Mouse (Mus musculus) limb, embryonic 10.5 days (tissue): ENCODE data around the gene Cldn7. TPM values are rescaled to one million over a fixed set of nuclear protein-coding genes. Genes with fewer than 3 reads are reported as not detected.

Experiments used
- DNase-seq: peaks from one replicate; pipeline ENCODE4 v3.0.0-alpha.2; 2017; ENCODE audit warnings: low spot score
- H3K27ac ChIP-seq: fragments of 300-500 bp; sonication (generic); 2 replicates; pipeline ENCODE4 v1.5.1; 2016; ENCODE audit warnings: mild to moderate bottlenecking
- H3K27me3 ChIP-seq: fragments of 300-500 bp; sonication (generic); 2 replicates; pipeline ENCODE4 v1.6.1; 2016; ENCODE audit warnings: low read depth, mild to moderate bottlenecking; ENCODE audit not compliant: poor library complexity, severe bottlenecking
- H3K36me3 ChIP-seq: fragments of 300-500 bp; sonication (generic); 2 replicates; pipeline ENCODE4 v1.6.1; 2016; ENCODE audit warnings: mild to moderate bottlenecking, moderate library complexity
- H3K4me1 ChIP-seq: fragments of 300-500 bp; sonication (generic); 2 replicates; pipeline ENCODE4 v1.6.1; 2016
- H3K4me3 ChIP-seq: fragments of 300-500 bp; sonication (generic); 2 replicates; pipeline ENCODE4 v1.5.1; 2016; ENCODE audit warnings: mild to moderate bottlenecking, moderate library complexity
- H3K9me3 ChIP-seq: fragments of 300-500 bp; sonication (generic); replicated peaks from 2 replicates; pipeline ENCODE4 v1.6.1; 2016; ENCODE audit warnings: mild to moderate bottlenecking
- WGBS: fragments of 180-500 bp; shearing (Covaris S2); methylation state at CpG from one replicate; pipeline ENCODE4 v1.1.7; 2016; 5-methylcytosine and 5-hydroxymethylcytosine counted together
- polyA plus RNA-seq: library from polyadenylated mRNA; unstranded; fragments of >200 nt; fragmentation: Nextera tagmentation; extraction: Ambion mirVana; gene quantifications from 2 replicates; pipeline ENCODE4 v1.2.1, GENCODE M21; 2016

Cldn7 gene
- polyA plus RNA-seq, 1 experiment from 2014 or later = 28.7 TPM

DNA sequence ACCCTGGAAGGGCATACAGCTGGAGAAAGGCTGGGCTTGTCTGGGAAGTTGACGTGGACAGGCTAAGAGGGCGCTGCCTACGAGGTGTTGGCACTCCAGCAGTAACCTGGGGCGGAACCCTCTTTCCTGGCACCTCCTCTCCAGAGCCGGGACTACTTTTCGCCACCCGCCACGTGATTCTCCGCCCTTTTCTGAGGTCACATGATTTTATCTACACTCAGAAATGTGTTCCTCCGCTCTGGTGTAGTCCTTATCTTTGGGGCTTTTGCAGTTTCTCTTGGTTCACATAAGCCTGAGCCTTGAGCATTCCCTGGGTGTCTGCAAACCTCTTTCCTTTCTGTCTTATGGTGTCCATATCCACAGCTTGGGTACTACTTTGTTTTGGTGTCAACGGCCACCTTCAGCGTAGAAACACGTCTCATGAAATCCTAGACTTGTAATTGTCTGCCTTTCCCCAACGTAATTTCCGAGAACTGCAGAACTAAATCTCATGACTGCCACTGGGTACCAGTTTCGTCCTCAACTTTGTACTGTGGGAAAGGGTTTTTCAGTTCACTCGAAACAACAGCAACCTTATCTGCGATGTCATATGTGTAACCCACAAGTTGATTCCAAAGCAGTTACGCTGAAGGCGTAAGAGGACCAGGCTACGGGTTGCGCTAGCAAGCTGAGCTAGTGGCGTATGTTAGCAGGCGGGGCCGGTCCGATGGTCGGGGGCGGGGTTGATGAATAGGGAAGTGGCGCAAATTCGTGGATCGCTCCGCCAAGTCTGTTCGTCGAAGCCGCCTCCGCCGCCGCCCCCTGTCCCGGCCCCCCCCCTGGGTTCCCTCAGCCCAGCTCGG lies 26.5 kb downstream of the Cldn7 start, which contains the start of gene Gabarap:
Gabarap (plus strand) TSS at position 294 of the 842 bp plus-strand sequence.
- Histone ChIP-seq H3K36me3 (peaks cover 63% of the 10 kb centered on the region), H3K4me1 (peaks cover 22% of the 10 kb centered on the region), H3K9me3 (no peaks in the 10 kb centered on the region), H3K27ac (peak within 1 kb of the TSS; percentile 89), H3K4me3 (peak within 1 kb of the TSS; percentile 69), H3K27me3 (no peaks in the 10 kb centered on the region)
- DNase-seq = peak; percentile 96
- under 1% methylated on average over 40 of the region's 40 CpGs for WGBS

DNA sequence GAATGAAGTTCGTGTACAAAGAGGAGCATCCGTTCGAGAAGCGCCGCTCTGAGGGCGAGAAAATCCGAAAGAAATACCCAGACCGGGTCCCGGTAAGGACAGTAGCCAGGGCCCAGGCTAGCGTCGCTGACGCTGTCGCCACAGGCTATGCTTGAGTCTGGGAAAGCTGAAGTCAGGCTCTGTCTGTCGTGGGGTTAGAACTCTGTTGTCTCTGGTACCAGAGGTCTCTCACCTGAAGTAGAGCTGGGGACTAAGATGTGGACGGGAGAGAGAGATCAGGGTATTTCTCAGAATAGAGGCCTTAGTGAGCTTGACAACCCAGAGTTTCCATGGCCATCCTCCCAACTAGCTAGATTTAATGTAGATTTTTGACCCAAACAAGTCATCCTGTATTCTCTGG lies 27.1 kb downstream of the Cldn7 start:
- peak overlapping the region; percentile 89 for H3K27ac ChIP-seq
- H3K36me3 ChIP-seq = peaks cover 57% of the 10 kb centered on the region
- no peaks in the 10 kb centered on the region for H3K27me3 ChIP-seq
- DNase-seq = no peak
- peak overlapping the region; percentile 69 for H3K4me3 ChIP-seq
- H3K4me1 ChIP-seq = peaks cover 22% of the 10 kb centered on the region
- under 1% methylated on average over 15 of the region's 15 CpGs for WGBS
- no peaks in the 10 kb centered on the region for H3K9me3 ChIP-seq

DNA sequence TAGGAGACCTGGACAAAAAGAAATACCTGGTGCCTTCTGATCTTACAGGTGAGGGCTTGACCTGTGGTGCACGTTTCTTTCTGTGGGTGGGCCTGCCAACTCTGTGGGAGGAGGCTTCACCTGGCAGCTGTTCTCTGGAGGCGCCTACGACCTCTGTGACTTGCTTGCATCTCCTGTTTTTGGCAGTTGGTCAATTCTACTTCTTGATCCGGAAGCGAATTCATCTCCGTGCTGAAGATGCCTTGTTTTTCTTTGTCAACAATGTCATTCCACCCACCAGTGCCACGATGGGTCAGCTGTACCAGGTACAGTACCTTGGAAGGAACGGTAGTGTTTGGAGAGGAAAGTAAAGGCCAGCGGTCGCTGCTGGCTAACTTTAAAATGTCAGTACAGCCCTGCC lies 27.8 kb downstream of the Cldn7 start:
- 85% methylated on average over 10 of the region's 10 CpGs for WGBS
- peaks cover 50% of the 10 kb centered on the region for H3K36me3 ChIP-seq
- H3K27me3 ChIP-seq = no peaks in the 10 kb centered on the region
- DNase-seq = no peak
- no peak overlapping the region for H3K27ac ChIP-seq
- peaks cover 27% of the 10 kb centered on the region for H3K4me1 ChIP-seq
- H3K4me3 ChIP-seq = peak overlapping the region; percentile 69
- no peaks in the 10 kb centered on the region for H3K9me3 ChIP-seq

GRCm38 (mm10) chr11:69992932-69993331 lies 28.4 kb downstream of the Cldn7 start:
- no peaks in the 10 kb centered on the region for H3K27me3 ChIP-seq
- H3K4me1 ChIP-seq = peaks cover 32% of the 10 kb centered on the region
- 0 out of 2 replicates have a peak overlapping the region, but pooled peaks have one; percentile 69 for H3K4me3 ChIP-seq
- peaks cover 50% of the 10 kb centered on the region for H3K36me3 ChIP-seq
- H3K9me3 ChIP-seq = no peaks in the 10 kb centered on the region
- no peak for DNase-seq
- 87% methylated on average over 3 of the region's 3 CpGs for WGBS
- no peak overlapping the region for H3K27ac ChIP-seq

DNA sequence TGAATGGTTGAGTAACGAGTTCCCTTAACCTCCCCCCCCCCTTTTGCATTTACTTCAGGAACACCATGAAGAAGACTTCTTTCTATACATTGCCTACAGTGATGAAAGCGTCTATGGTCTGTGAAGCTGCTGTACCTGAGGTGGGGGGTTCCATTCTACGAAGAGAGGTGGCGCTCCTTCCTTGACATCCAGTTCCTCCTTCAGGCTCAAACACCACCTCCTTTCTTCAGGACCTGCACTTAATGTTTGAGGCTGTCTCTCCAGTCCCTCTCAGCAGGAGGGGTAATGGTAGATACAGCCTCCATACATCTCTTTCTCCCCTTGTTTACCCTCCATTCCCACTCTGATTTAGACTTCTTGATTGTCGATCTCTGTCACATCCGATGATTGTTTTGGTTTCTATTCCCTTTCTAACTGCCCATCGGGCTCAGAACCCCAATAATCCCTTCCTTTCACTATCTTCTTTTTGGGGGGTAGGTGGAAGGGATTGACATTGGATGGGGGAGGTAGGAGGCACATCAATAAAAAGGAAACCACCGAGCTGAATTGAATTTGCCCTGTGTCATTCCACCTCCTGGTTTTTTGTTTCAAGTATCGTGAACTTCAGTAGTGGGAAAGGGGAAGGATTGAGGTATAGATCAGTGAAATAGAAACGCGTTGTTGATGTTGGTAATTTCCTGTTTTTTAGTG lies 30.0 kb downstream of the Cldn7 start:
- H3K9me3 ChIP-seq = no peaks in the 10 kb centered on the region
- WGBS = 87% methylated on average over 11 of the region's 11 CpGs
- H3K27ac ChIP-seq = no peak overlapping the region
- peaks cover 50% of the 10 kb centered on the region for H3K36me3 ChIP-seq
- no peaks in the 10 kb centered on the region for H3K27me3 ChIP-seq
- H3K4me1 ChIP-seq = peaks cover 42% of the 10 kb centered on the region
- peak overlapping the region; percentile 98 for H3K4me3 ChIP-seq
- DNase-seq = no peak

DNA sequence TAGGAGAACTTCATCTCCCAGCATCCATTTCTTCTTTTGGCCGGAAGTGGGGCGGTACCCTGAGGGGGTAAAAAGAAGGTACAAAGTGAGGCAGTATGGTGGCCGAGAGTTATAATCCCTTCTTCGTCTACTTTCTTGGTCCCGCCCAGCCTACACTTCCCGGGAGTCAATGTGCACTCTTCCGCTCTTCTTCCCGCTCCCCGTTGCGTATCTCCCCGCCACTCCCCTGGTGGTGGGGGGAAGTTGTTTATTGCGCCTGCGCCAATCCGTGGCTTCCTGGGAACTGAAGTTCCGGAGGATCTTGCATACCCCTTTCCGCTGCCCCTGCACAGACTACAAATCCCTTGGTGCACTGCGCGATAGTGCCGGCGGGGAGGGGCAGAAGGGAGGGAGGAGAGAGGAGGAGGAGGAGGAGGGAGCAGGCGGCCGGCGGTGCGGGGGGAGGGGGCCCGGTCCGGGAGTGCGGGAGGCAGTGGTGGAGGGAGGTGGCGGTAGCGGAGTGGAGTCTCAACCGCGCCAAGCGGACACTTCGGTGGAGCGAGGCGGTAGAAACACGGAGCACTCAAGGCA lies 30.9 kb downstream of the Cldn7 start, which contains the start of gene Phf23:
Phf23 (plus strand) TSS at position 387 of the 570 bp plus-strand sequence.
- WGBS = 2% methylated on average over 36 of the region's 36 CpGs
- Histone ChIP-seq H3K9me3 (no peaks in the 10 kb centered on the region), H3K4me1 (peaks cover 35% of the 10 kb centered on the region), H3K36me3 (peaks cover 49% of the 10 kb centered on the region), H3K27ac (peak within 1 kb of the TSS; percentile 98), H3K27me3 (no peaks in the 10 kb centered on the region), H3K4me3 (peak within 1 kb of the TSS; percentile 98)
- DNase-seq = peak; percentile 97

- Histone ChIP-seq H3K4me1 (peaks cover 38% of the 10 kb centered on the region), H3K27ac (peak overlapping the region; percentile 98), H3K27me3 (no peaks in the 10 kb centered on the region), H3K4me3 (peak overlapping the region; percentile 98), H3K9me3 (no peaks in the 10 kb centered on the region), H3K36me3 (peaks cover 49% of the 10 kb centered on the region)
- DNase-seq = peak; percentile 65
- under 1% methylated on average over 64 of the region's 66 CpGs for WGBS
Measured at GRCm38 (mm10) chr11:69996161-69997061, 31.8 kb downstream of the Cldn7 start.

DNA sequence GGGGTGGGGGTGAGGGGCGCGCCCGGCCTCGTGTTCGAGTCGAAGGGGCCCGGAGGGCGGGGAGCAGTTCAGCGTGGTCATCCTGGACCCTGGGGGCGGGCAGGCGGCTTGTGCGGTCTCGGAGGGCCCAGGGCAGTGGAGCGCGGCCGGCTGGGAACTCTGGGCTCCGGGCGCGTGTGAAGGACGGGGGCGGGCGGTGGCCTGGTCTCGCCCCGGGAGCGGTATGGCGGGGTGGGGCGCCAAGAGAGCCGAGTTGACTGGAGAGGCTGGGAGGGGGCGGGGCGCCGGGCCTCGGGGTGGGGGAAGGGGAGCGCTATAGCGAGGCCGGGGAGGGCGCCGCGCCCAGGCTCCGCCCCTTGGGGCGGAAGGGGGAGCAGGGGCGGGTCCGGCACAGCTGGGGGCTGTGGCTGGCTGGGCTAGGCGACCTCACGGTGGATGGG lies 32.5 kb downstream of the Cldn7 start:
- Histone ChIP-seq H3K36me3 (peaks cover 49% of the 10 kb centered on the region), H3K27ac (peak overlapping the region; percentile 98), H3K9me3 (no peaks in the 10 kb centered on the region), H3K4me3 (peak overlapping the region; percentile 98), H3K4me1 (peaks cover 44% of the 10 kb centered on the region), H3K27me3 (no peaks in the 10 kb centered on the region)
- peak; percentile 95 for DNase-seq
- WGBS = under 1% methylated on average over 44 of the region's 44 CpGs

GRCm38 (mm10) chr11:69998567-69999491 lies 34.2 kb downstream of the Cldn7 start:
- no peak overlapping the region for H3K27ac ChIP-seq
- H3K9me3 ChIP-seq = no peaks in the 10 kb centered on the region
- H3K27me3 ChIP-seq = no peaks in the 10 kb centered on the region
- 93% methylated on average over 27 of the region's 27 CpGs for WGBS
- peak overlapping the region; percentile 95 for H3K4me3 ChIP-seq
- DNase-seq = no peak
- peaks cover 40% of the 10 kb centered on the region for H3K36me3 ChIP-seq
- H3K4me1 ChIP-seq = peaks cover 56% of the 10 kb centered on the region

DNA sequence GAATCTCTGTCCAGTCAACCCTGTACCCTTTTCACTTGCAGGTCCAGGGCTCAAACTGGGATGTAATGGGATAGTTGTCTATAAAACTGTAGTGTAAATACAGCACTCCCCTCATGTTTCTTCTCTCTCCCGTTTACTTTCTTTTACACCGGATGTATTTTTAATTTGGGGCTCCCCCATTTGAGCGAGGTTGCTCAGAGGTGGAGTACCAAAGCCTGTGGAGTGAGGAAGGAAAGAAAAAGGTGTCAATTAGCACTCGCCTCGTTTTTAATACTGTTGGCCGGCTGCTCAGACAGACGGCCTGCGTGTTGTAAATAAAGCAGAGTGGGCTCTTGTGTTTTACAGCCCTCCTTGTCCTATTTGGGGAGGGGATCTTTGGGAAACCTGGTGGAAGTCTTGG lies 35.1 kb downstream of the Cldn7 start:
- Histone ChIP-seq H3K36me3 (peaks cover 38% of the 10 kb centered on the region), H3K27ac (peak overlapping the region; percentile 91; the same call in 1 of the 2 replicates), H3K4me1 (peaks cover 59% of the 10 kb centered on the region), H3K27me3 (no peaks in the 10 kb centered on the region), H3K4me3 (peak overlapping the region; percentile 95), H3K9me3 (no peaks in the 10 kb centered on the region)
- DNase-seq = no peak
- WGBS = 74% methylated on average over 8 of the region's 8 CpGs

DNA sequence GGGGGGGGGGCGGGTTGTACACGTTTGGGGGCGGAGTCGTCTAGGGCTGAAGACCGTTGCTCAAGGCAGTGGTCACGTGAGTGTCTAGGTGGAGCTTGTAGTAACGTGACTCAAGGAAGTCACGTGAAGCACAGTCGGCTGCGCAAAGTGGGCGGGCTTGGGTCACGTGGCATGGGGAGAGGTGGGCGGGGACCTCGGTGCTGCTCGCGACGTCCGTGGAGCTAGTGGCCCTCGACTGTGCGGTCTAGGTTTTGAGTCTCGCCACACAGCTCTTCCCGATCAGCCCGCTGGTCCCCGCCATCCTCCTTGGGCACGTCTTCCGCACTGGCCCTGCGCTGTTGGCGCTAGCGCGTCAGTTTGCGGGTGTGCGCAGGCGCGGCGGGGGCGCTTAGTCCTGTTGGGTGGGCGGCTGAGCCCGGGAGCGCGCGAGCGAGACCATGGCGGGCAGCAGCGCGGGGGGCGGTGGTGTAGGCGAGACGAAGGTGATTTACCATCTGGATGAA lies 35.9 kb downstream of the Cldn7 start, which contains the start of gene Dvl2:
Dvl2 (plus strand) TSS at position 200 of the 503 bp plus-strand sequence.
- H3K27me3 ChIP-seq = no peaks in the 10 kb centered on the region
- under 1% methylated on average over 48 of the region's 48 CpGs for WGBS
- peak within 1 kb of the TSS; percentile 91 for H3K27ac ChIP-seq
- peaks cover 57% of the 10 kb centered on the region for H3K4me1 ChIP-seq
- peak; percentile 98 for DNase-seq
- peaks cover 44% of the 10 kb centered on the region for H3K36me3 ChIP-seq
- H3K9me3 ChIP-seq = no peaks in the 10 kb centered on the region
- peak within 1 kb of the TSS; percentile 95 for H3K4me3 ChIP-seq
